Mouse (Mus musculus) intestine, postnatal 0 days (tissue): ENCODE measurements around the gene U2af1l4. TPM values are rescaled to one million over a fixed set of nuclear protein-coding genes. Genes with fewer than 3 reads are reported as not detected.

Experiments
- ATAC-seq: fragments of 200-750 bp; cut with Nextera tagmentation; 2 replicates; pipeline ENCODE4 v1.8.0; 2017; ENCODE audit warnings: mild to moderate bottlenecking, moderate TSS enrichment, moderate library complexity
- H3K27ac ChIP-seq: fragments of 300-500 bp; sonication (generic); 2 replicates; pipeline ENCODE4 v1.5.1; 2014; ENCODE audit warnings: mild to moderate bottlenecking, low read depth, low read length, moderate library complexity
- H3K27me3 ChIP-seq: fragments of 300-500 bp; sonication (generic); replicated peaks from 2 replicates; pipeline ENCODE4 v1.6.1; 2014; ENCODE audit warnings: low read length, mixed read lengths; ENCODE audit not compliant: control insufficient read depth, insufficient read depth
- H3K36me3 ChIP-seq: fragments of 300-500 bp; sonication (generic); 2 replicates; pipeline ENCODE4 v1.6.1; 2014; ENCODE audit warnings: mild to moderate bottlenecking, moderate library complexity; ENCODE audit not compliant: control insufficient read depth, insufficient read depth
- H3K4me1 ChIP-seq: fragments of 300-500 bp; sonication (generic); replicated peaks from 2 replicates; pipeline ENCODE4 v1.6.1; 2014; ENCODE audit warnings: antibody characterized with exemption, low read length, mixed read lengths; ENCODE audit not compliant: control insufficient read depth, insufficient read depth
- H3K4me2 ChIP-seq: fragments of 300-500 bp; sonication (generic); replicated peaks from 2 replicates; pipeline ENCODE4 v1.6.1; 2014; ENCODE audit warnings: low read depth, mild to moderate bottlenecking, moderate library complexity
- H3K4me3 ChIP-seq: fragments of 300-500 bp; sonication (generic); 2 replicates; pipeline ENCODE4 v1.5.1; 2014; ENCODE audit warnings: low read depth, low read length
- H3K9ac ChIP-seq: fragments of 300-500 bp; sonication (generic); 2 replicates; pipeline ENCODE4 v1.6.1; 2014; ENCODE audit warnings: mild to moderate bottlenecking, low read depth, low read length
- H3K9me3 ChIP-seq: fragments of 300-500 bp; sonication (generic); 2 replicates; pipeline ENCODE4 v1.6.1; 2016; ENCODE audit warnings: mixed run types; ENCODE audit not compliant: control insufficient read depth
- CTCF ChIP-seq: sonication (generic); IDR thresholded peaks from 2 replicates; pipeline ENCODE4 v1.5.1; 2016; ENCODE audit warnings: low read depth, mild to moderate bottlenecking, control low read depth, antibody characterized with exemption, moderate library complexity
- WGBS: fragments of 180-500 bp; shearing (Covaris S2); extraction: QIAGEN DNeasy Blood & Tissue Kit; methylation state at CpG from one replicate; pipeline ENCODE4 v1.1.7; 2014; 5-methylcytosine and 5-hydroxymethylcytosine counted together
- polyA plus RNA-seq: library from polyadenylated mRNA; unstranded; fragments of >200 nt; fragmentation: Nextera tagmentation; extraction: Ambion mirVana; gene quantifications from 2 replicates; pipeline ENCODE4 v1.2.1, GENCODE M21; 2015

Gene U2af1l4
- polyA plus RNA-seq, 1 experiment from 2014 or later, result 68.6 TPM

DNA sequence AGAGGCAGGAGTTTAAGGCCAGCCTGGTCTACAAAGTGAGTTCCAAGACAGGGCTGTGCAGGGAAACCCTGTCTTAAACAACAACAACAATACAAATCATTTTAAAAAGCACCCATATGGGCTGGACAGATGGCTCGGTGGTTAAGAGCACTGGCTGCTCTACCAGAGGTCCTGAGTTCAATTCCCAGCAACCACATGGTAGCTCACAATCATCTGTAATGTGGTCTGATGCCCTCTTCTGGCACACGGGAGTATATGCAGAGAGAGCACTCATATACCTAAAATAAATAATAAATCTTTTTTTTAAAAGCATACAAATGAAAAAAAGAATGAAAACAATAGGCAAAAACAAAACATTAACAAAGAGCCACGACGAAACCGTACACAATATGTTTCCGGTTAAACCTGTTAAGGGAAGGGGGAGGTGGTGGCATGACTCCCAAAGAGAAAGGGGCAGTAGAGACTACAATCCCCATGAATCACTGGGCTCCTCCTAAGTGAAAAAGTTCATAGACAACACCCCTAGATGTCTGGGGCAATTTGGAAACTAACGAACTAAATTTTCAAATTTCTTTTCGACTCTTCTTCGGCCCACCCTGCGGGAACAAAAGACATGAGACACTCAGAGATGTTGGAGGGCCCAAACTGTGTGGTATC lies 11.5 kb upstream of the U2af1l4 start:
- Histone ChIP-seq H3K27ac (peak overlapping the region; percentile 89), H3K4me3 (peak overlapping the region; percentile 70), H3K4me2 (peak overlapping the region; percentile 86), H3K36me3 (peaks cover 24% of the 10 kb centered on the region), H3K9me3 (no peaks in the 10 kb centered on the region), H3K9ac (peak overlapping the region; percentile 59), H3K4me1 (peaks cover 3% of the 10 kb centered on the region; the same call in 1 of the 2 replicates), H3K27me3 (no peaks in the 10 kb centered on the region)
- peak; percentile 66 for ATAC-seq
- WGBS, result 3% methylated on average over 10 of the region's 10 CpGs
- TF ChIP-seq CTCF, result peak; percentile 67

DNA sequence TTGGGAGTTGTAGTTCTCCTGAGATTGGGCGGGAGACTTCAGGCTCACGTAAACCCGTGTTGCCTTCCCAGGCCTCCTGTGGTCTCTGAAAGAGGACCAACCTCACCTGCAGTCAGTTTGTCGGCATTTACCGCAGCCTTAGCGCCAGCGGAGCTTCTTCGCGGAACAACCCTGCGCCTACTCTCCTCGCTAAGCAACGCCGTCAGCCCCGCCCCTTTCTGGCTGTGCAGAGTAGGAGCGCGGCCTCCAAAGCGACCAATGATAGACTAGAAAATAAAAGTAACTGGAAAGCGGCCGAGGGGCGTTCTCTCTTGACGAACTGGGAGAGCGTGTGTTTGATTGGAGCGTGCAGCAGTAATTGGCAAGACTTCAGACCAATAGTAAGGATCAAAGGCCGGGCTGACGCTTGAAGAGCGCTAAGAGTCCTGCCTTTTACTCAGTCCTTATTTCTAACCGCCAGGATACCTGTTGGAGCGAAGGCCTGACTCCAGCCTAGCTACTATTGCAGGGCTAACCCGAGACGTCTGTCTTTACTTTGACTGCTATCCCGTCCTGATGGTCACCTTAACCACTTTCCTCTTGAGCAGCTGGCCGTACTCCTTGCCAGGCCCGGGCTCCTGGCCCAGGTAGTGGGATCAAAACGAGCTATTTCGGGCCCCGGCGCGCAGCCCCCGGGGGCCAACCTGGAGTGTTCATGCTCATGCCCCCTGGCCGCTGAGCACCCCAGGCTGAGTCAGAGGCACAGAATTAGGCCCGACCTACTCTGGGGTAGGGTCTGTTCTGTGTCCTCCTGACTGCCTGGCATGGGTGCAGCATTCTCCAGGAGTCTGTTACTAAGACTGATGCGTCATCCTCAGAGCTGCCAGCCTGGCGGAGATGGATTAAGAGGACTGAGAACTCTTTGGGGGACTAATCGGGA lies 10.7 kb upstream of the U2af1l4 start, which contains the start of the genes Hspb6 and Proser3:
Gene Hspb6 (plus strand): TSS at position 77 of the 919 bp plus-strand sequence.
Gene Proser3 (minus strand): TSS at position 198 of the 919 bp plus-strand sequence.
- H3K36me3 ChIP-seq, result peaks cover 31% of the 10 kb centered on the region
- H3K4me1 ChIP-seq, result peaks cover 3% of the 10 kb centered on the region; the same call in 1 of the 2 replicates
- H3K9me3 ChIP-seq, result no peaks in the 10 kb centered on the region
- H3K4me3 ChIP-seq, result peak within 1 kb of the TSS; percentile 70
- peak within 1 kb of the TSS; percentile 89 for H3K27ac ChIP-seq
- peak within 1 kb of the TSS; percentile 59 for H3K9ac ChIP-seq
- under 1% methylated on average over 44 of the region's 44 CpGs for whole genome bisulfite sequencing
- H3K27me3 ChIP-seq, result no peaks in the 10 kb centered on the region
- ATAC-seq, result peak; percentile 96
- no peak for TF ChIP-seq CTCF
- peak within 1 kb of the TSS; percentile 86 for H3K4me2 ChIP-seq

DNA sequence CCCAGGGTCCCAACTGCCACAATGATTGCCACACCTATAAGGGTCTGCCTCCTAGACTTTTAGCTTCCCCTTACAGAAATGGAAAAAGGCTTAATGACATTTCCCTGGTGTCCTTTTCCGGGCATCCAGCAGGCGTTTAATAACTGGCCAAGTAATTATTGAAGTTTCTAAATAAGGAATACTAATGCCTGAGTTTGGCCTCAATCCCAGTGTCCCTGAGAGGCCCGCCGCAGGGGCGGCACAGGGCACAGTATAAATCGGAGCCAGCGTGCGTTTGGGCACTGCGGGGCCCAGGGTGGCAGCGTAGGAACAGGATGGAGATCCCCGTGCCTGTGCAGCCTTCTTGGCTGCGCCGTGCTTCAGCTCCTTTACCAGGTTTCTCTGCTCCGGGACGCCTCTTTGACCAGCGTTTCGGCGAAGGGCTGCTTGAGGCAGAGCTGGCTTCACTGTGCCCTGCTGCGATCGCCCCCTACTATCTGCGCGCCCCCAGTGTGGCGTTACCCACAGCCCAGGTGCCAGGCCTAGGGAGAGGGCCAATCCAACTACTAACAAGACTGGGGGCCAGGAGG lies 10.0 kb upstream of the U2af1l4 start:
- Histone ChIP-seq H3K27ac (peak overlapping the region; percentile 51), H3K4me3 (peak overlapping the region; percentile 70), H3K9ac (peak overlapping the region; percentile 47), H3K9me3 (no peaks in the 10 kb centered on the region), H3K36me3 (peaks cover 31% of the 10 kb centered on the region), H3K4me2 (peak overlapping the region; percentile 86), H3K4me1 (peaks cover 3% of the 10 kb centered on the region; the same call in 1 of the 2 replicates), H3K27me3 (no peaks in the 10 kb centered on the region)
- TF ChIP-seq CTCF, result no peak
- WGBS, result 1% methylated on average over 23 of the region's 23 CpGs
- ATAC-seq, result no peak

DNA sequence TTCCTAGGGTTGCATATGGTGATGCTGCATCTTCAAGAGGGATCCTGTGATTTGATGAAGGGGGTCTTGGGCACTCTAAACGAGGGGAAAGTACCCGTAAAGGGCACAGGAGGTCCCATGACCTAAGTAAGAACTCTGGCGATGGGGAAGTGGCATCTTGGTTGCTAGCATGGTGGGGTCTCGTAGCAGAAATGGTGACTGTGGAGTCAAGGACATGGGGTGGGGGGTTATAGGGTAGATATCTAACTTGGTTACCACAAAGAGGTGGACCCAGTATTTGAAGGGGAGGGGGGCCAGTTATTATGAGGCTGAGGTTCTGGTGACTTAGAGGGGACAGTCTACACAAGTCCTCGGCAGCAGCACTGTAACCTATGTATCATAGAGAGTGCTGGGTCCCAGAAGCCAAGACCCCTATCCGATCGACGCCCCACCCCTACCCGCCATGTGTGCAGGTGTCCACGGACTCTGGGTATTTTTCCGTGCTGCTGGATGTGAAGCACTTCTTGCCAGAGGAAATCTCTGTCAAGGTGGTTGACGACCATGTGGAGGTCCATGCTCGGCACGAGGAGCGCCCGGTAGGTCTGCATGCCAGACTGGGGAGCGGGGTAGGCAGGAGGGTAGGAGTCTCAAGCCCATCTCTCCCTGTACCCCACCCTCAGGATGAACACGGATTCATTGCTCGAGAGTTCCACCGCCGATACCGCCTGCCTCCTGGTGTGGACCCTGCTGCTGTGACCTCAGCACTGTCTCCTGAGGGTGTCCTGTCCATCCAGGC lies 9.1 kb upstream of the U2af1l4 start:
- H3K27ac ChIP-seq, result 0 out of 2 replicates have a peak overlapping the region, but pooled peaks have one; percentile 51

DNA sequence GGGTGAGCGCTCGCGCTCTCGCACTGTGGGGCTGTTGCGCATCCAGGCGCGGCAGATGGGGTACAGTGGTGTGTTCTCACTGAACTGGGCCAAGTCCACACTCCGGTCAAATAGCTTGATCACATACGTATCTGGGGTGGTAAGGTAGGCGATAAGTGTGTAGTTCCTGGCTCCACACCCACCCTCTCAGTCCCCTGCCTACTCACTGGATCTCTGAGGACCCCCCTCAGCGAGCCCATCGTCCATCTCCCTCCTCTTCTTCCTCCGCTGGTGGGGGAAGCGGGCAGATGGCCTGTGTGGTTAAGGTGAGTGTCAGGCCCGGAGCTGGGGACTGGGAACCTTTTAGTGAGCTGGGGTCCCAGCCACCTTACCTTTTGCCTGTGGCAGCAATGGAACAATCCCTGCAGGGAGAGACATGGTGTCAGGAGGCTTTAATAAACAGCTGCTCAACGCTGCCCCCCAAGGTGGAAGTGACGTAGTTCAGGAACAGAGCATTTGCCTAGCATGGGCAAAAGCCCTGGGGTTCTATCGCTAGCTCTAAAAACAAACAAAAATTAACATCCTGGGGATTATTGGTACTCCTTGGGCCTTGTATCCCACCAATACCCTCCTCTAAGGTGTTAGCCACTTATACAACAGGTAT lies 6.1 kb upstream of the U2af1l4 start:
- H3K27ac ChIP-seq, result no peak overlapping the region
- no peak overlapping the region for H3K4me2 ChIP-seq
- no peak overlapping the region for H3K4me3 ChIP-seq
- 93% methylated on average over 18 of the region's 18 CpGs for WGBS
- no peak overlapping the region for H3K9ac ChIP-seq
- no peaks in the 10 kb centered on the region for H3K27me3 ChIP-seq
- ATAC-seq, result no peak
- H3K4me1 ChIP-seq, result peaks cover 7% of the 10 kb centered on the region; the same call in 1 of the 2 replicates
- H3K36me3 ChIP-seq, result peaks cover 31% of the 10 kb centered on the region
- no peaks in the 10 kb centered on the region for H3K9me3 ChIP-seq
- peak; percentile 49 for TF ChIP-seq CTCF

More for the DNA sequence above, 9.1 kb upstream of the U2af1l4 start:
- H3K4me2 ChIP-seq, result peak overlapping the region; percentile 86
- WGBS, result 83% methylated on average over 22 of the region's 22 CpGs
- H3K9me3 ChIP-seq, result no peaks in the 10 kb centered on the region
- H3K36me3 ChIP-seq, result peaks cover 31% of the 10 kb centered on the region
- H3K4me3 ChIP-seq, result peak overlapping the region; percentile 70
- peak overlapping the region; percentile 47; the same call in 1 of the 2 replicates for H3K9ac ChIP-seq
- H3K4me1 ChIP-seq, result peaks cover 7% of the 10 kb centered on the region; the same call in 1 of the 2 replicates
- no peaks in the 10 kb centered on the region for H3K27me3 ChIP-seq
- TF ChIP-seq CTCF, result no peak
- ATAC-seq, result no peak
